Mouse (Mus musculus) CD4-positive, CD25-positive, alpha-beta regulatory T cell, adult 4 months (primary cell): ENCODE results near the gene Cd209g. TPM values are rescaled to one million over a fixed set of nuclear protein-coding genes. Genes with fewer than 3 reads are reported as not detected.

ENCODE experiments used
- polyA plus RNA-seq, 2 experiments: library from polyadenylated mRNA; unstranded; fragments of 100-300 nt; shearing (Covaris generic); gene quantifications; one replicate each; pipeline ENCODE4 v1.2.1; 2017

Cd209g gene
- polyA plus RNA-seq, 2 experiments from 2014 or later: 0.15 TPM; not detected in 1

Other genes starting within 250 kb of the Cd209g start
- under 1 TPM in 1 of 2 experiments, not detected in 1; 0.70 TPM for gene Cd209b, start 207.3 kb upstream of the Cd209g start, polyA plus RNA-seq
- gene Cd209c, start 179.4 kb upstream of the Cd209g start, polyA plus RNA-seq: not detected
- gene Cd209f, start 28.3 kb upstream of the Cd209g start, polyA plus RNA-seq: under 1 TPM in 1 of 2 experiments, not detected in 1; 0.30 TPM
- gene Evi5l, start 32.5 kb downstream of the Cd209g start, polyA plus RNA-seq: 1 to 10 TPM; 5.6 to 7.8 TPM
- gene Prr36, start 83.4 kb downstream of the Cd209g start, polyA plus RNA-seq: under 1 TPM in 1 of 2 experiments, not detected in 1; 0.49 TPM
- gene Lrrc8e, start 92.7 kb downstream of the Cd209g start, polyA plus RNA-seq: under 1 TPM in 1 of 2 experiments, not detected in 1; 0.34 TPM
- gene Map2k7, start 104.6 kb downstream of the Cd209g start, polyA plus RNA-seq: 10 to 100 TPM; 23.2 to 31.7 TPM
- gene Gm49320, start 104.8 kb downstream of the Cd209g start, polyA plus RNA-seq: under 1 TPM in 1 of 2 experiments, not detected in 1; 0.46 TPM
- 1 to 10 TPM; 7.2 to 9.6 TPM for gene Tgfbr3l, start 114.1 kb downstream of the Cd209g start, polyA plus RNA-seq
- gene Snapc2, start 119.0 kb downstream of the Cd209g start, polyA plus RNA-seq: 10 to 100 TPM; 12.8 TPM
- not detected for gene Ctxn1, start 125.2 kb downstream of the Cd209g start, polyA plus RNA-seq
- gene Timm44, start 141.8 kb downstream of the Cd209g start, polyA plus RNA-seq: 100 to 1,000 TPM in 1 of 2 experiments, 10 to 100 TPM in 1; 75.2 to 122 TPM
- 10 to 100 TPM; 12.2 to 12.5 TPM for gene Ccl25, start 191.1 kb downstream of the Cd209g start, polyA plus RNA-seq
- gene Elavl1, start 191.3 kb downstream of the Cd209g start, polyA plus RNA-seq: 10 to 100 TPM; 20.4 to 38.9 TPM